Mouse (Mus musculus): Measurements from ENCODE around the gene Erbb4.
A peak's percentile ranks its signal among the peaks of the same experiment; 100 is the strongest.

The Erbb4 gene

GRCm38 (mm10) chr1:69024858-69025257, 83.0 kb downstream of the Erbb4 start:
- peak; percentile 51 for DNase-seq

- DNase-seq = no peak
Measured at GRCm38 (mm10) chr1:69023157-69023925, 84.5 kb downstream of the Erbb4 start.

- peak; percentile 13 for DNase-seq
Measured at GRCm38 (mm10) chr1:69009800-69010505, 97.9 kb downstream of the Erbb4 start.

GRCm38 (mm10) chr1:69001371-69001770, 106.5 kb downstream of the Erbb4 start:
- no peak for DNase-seq

- DNase-seq = no peak
Measured at GRCm38 (mm10) chr1:68979251-68979650, 128.6 kb downstream of the Erbb4 start.

- DNase-seq = no peak
Measured at GRCm38 (mm10) chr1:68978571-68978970, 129.3 kb downstream of the Erbb4 start.

- DNase-seq = no peak
Measured at GRCm38 (mm10) chr1:68973355-68974127, 134.3 kb downstream of the Erbb4 start.

GRCm38 (mm10) chr1:68964127-68964526, 143.7 kb downstream of the Erbb4 start:
- DNase-seq = no peak

- no peak for DNase-seq
Measured at GRCm38 (mm10) chr1:68961365-68962116, 146.3 kb downstream of the Erbb4 start.

- DNase-seq = peak; percentile 11
Measured at GRCm38 (mm10) chr1:68956766-68957533, 150.9 kb downstream of the Erbb4 start.

- no peak for DNase-seq
Measured at GRCm38 (mm10) chr1:68955482-68955881, 152.4 kb downstream of the Erbb4 start.

- DNase-seq = no peak
Measured at GRCm38 (mm10) chr1:68943141-68943540, 164.7 kb downstream of the Erbb4 start.

- no peak for DNase-seq
Measured at GRCm38 (mm10) chr1:68934804-68935203, 173.1 kb downstream of the Erbb4 start.

GRCm38 (mm10) chr1:68933330-68934065, 174.4 kb downstream of the Erbb4 start:
- DNase-seq = no peak

GRCm38 (mm10) chr1:68917828-68918227, 190.0 kb downstream of the Erbb4 start:
- no peak for DNase-seq

GRCm38 (mm10) chr1:68892041-68892440, 215.8 kb downstream of the Erbb4 start:
- no peak for DNase-seq

- peak; percentile 34 for DNase-seq
Measured at GRCm38 (mm10) chr1:68886823-68887222, 221.0 kb downstream of the Erbb4 start.

- DNase-seq = no peak
Measured at GRCm38 (mm10) chr1:68874954-68875353, 232.9 kb downstream of the Erbb4 start.

- DNase-seq = no peak
Measured at GRCm38 (mm10) chr1:68873635-68874020, 234.2 kb downstream of the Erbb4 start.

GRCm38 (mm10) chr1:68872976-68873634, 234.8 kb downstream of the Erbb4 start:
- no peak for DNase-seq

- no peak for DNase-seq
Measured at GRCm38 (mm10) chr1:68860341-68860740, 247.5 kb downstream of the Erbb4 start.
